Mouse (Mus musculus) hindbrain, embryonic 14.5 days (tissue): ENCODE results near the gene Apoa2. TPM values are rescaled to one million over a fixed set of nuclear protein-coding genes. Genes with fewer than 3 reads are reported as not detected.
A peak's percentile ranks its signal among the peaks of the same experiment; 100 is the strongest.

Experiments used
- ATAC-seq: fragments of 200-750 bp; cut with Nextera tagmentation; 2 replicates; pipeline ENCODE4 v1.8.0; 2017; ENCODE audit warnings: moderate number of reproducible peaks, mild to moderate bottlenecking, moderate TSS enrichment, moderate library complexity; ENCODE audit not compliant: low FRiP score
- DNase-seq: peaks from one replicate; pipeline ENCODE4 v3.0.0-alpha.2; 2015; ENCODE audit warnings: low spot score
- H3K27ac ChIP-seq: fragments of 300-500 bp; sonication (generic); 2 replicates; pipeline ENCODE4 v1.5.1; 2014; ENCODE audit warnings: mild to moderate bottlenecking, moderate library complexity
- H3K27me3 ChIP-seq: fragments of 300-500 bp; sonication (generic); 2 replicates; pipeline ENCODE4 v1.6.1; 2014; ENCODE audit warnings: mild to moderate bottlenecking, low read length, mixed read lengths; ENCODE audit not compliant: control insufficient read depth, insufficient read depth
- H3K36me3 ChIP-seq: fragments of 300-500 bp; sonication (generic); replicated peaks from 2 replicates; pipeline ENCODE4 v1.6.1; 2014; ENCODE audit not compliant: control insufficient read depth, insufficient read depth
- H3K4me1 ChIP-seq: fragments of 300-500 bp; sonication (generic); replicated peaks from 2 replicates; pipeline ENCODE4 v1.6.1; 2014; ENCODE audit warnings: antibody characterized with exemption, low read length, mixed read lengths; ENCODE audit not compliant: control insufficient read depth, insufficient read depth
- H3K4me2 ChIP-seq: fragments of 300-500 bp; sonication (generic); replicated peaks from 2 replicates; pipeline ENCODE4 v1.6.1; 2014; ENCODE audit warnings: mild to moderate bottlenecking, moderate library complexity
- H3K4me3 ChIP-seq: fragments of 300-500 bp; sonication (generic); replicated peaks from 2 replicates; pipeline ENCODE4 v1.5.1; 2014; ENCODE audit warnings: mild to moderate bottlenecking, low read length
- H3K9ac ChIP-seq: fragments of 300-500 bp; sonication (generic); 2 replicates; pipeline ENCODE4 v1.6.1; 2014
- H3K9me3 ChIP-seq: fragments of 300-500 bp; sonication (generic); 2 replicates; pipeline ENCODE4 v1.6.1; 2016; ENCODE audit warnings: low read length; ENCODE audit not compliant: control insufficient read depth
- WGBS: fragments of 180-500 bp; shearing (Covaris S2); extraction: QIAGEN DNeasy Blood & Tissue Kit; methylation state at CpG from one replicate; pipeline ENCODE4 v1.1.7; 2014; 5-methylcytosine and 5-hydroxymethylcytosine counted together
- polyA plus RNA-seq: library from polyadenylated mRNA; unstranded; fragments of >200 nt; fragmentation: Nextera tagmentation; extraction: Ambion mirVana; gene quantifications from 2 replicates; pipeline ENCODE4 v1.2.1, GENCODE M21; 2014

Apoa2 gene
- polyA plus RNA-seq, 1 experiment from 2014 or later, result 7.0 TPM

GRCm38 (mm10) chr1:171263666-171264461 lies 39.0 kb downstream of the Apoa2 start:
- Histone ChIP-seq H3K27me3 (no peaks in the 10 kb centered on the region), H3K9me3 (no peaks in the 10 kb centered on the region), H3K27ac (peak overlapping the region; percentile 62), H3K4me3 (no peak overlapping the region), H3K4me1 (peaks cover 6% of the 10 kb centered on the region), H3K4me2 (peak overlapping the region; percentile 56), H3K9ac (no peak overlapping the region), H3K36me3 (no peaks in the 10 kb centered on the region)
- ATAC-seq (no peak), DNase-seq (no peak)
- 80% methylated on average over 3 of the region's 3 CpGs for WGBS

GRCm38 (mm10) chr1:171265971-171266744 lies 41.3 kb downstream of the Apoa2 start:
- no peak for ATAC-seq
- Histone ChIP-seq H3K4me3 (no peak overlapping the region), H3K9ac (no peak overlapping the region), H3K4me2 (no peak overlapping the region), H3K27me3 (no peaks in the 10 kb centered on the region), H3K9me3 (no peaks in the 10 kb centered on the region), H3K4me1 (peaks cover 17% of the 10 kb centered on the region), H3K36me3 (no peaks in the 10 kb centered on the region), H3K27ac (no peak overlapping the region)
- WGBS, result 79% methylated on average over 4 of the region's 4 CpGs
- DNase-seq, result no peak

GRCm38 (mm10) chr1:171268341-171268740 lies 43.5 kb downstream of the Apoa2 start:
- H3K4me1 ChIP-seq, result peaks cover 19% of the 10 kb centered on the region
- H3K36me3 ChIP-seq, result peaks cover 17% of the 10 kb centered on the region
- no peaks in the 10 kb centered on the region for H3K9me3 ChIP-seq
- DNase-seq (no peak), ATAC-seq (no peak)
- H3K4me2 ChIP-seq, result no peak overlapping the region
- H3K4me3 ChIP-seq, result no peak overlapping the region
- 56% methylated on average over 1 of the region's 1 CpGs for WGBS
- no peak overlapping the region for H3K27ac ChIP-seq
- H3K27me3 ChIP-seq, result no peaks in the 10 kb centered on the region
- H3K9ac ChIP-seq, result no peak overlapping the region

- DNase-seq, result peak; percentile 92
- H3K9ac ChIP-seq, result peak within 1 kb of the TSS; percentile 82
- H3K27me3 ChIP-seq, result no peaks in the 10 kb centered on the region
- H3K27ac ChIP-seq, result peak within 1 kb of the TSS; percentile 55
- peaks cover 34% of the 10 kb centered on the region for H3K36me3 ChIP-seq
- H3K4me3 ChIP-seq, result peak within 1 kb of the TSS; percentile 74
- ATAC-seq, result peak; percentile 95
- peak within 1 kb of the TSS; percentile 81 for H3K4me2 ChIP-seq
- 4% methylated on average over 35 of the region's 36 CpGs for WGBS
- H3K4me1 ChIP-seq, result peaks cover 19% of the 10 kb centered on the region
- no peaks in the 10 kb centered on the region for H3K9me3 ChIP-seq
These were observed 45.2 kb downstream of the Apoa2 start, which contains the start of gene B4galt3 for GRCm38 (mm10) chr1:171269848-171270572. B4galt3 (plus strand) TSS chr1:171270328.

- Histone ChIP-seq H3K27ac (no peak overlapping the region), H3K4me3 (peak overlapping the region; percentile 74), H3K27me3 (no peaks in the 10 kb centered on the region), H3K36me3 (peaks cover 39% of the 10 kb centered on the region), H3K9ac (peak overlapping the region; percentile 82), H3K4me1 (peaks cover 19% of the 10 kb centered on the region), H3K9me3 (no peaks in the 10 kb centered on the region), H3K4me2 (peak overlapping the region; percentile 81)
- DNase-seq (no peak), ATAC-seq (peak; percentile 69)
- under 1% methylated on average over 19 of the region's 19 CpGs for WGBS
These were observed 45.7 kb downstream of the Apoa2 start for GRCm38 (mm10) chr1:171270573-171270900.

- whole genome bisulfite sequencing, result 57% methylated on average over 9 of the region's 9 CpGs
- H3K4me2 ChIP-seq, result peak overlapping the region; percentile 81
- peaks cover 46% of the 10 kb centered on the region for H3K36me3 ChIP-seq
- peaks cover 19% of the 10 kb centered on the region for H3K4me1 ChIP-seq
- DNase-seq (no peak), ATAC-seq (no peak)
- peak overlapping the region; percentile 74 for H3K4me3 ChIP-seq
- H3K27ac ChIP-seq, result no peak overlapping the region
- H3K9ac ChIP-seq, result peak overlapping the region; percentile 82
- H3K27me3 ChIP-seq, result no peaks in the 10 kb centered on the region
- H3K9me3 ChIP-seq, result no peaks in the 10 kb centered on the region
These were observed 46.3 kb downstream of the Apoa2 start for GRCm38 (mm10) chr1:171271196-171271595.

- H3K4me3 ChIP-seq, result peak overlapping the region; percentile 74; the same call in 1 of the 2 replicates
- H3K4me2 ChIP-seq, result peak overlapping the region; percentile 81
- peaks cover 50% of the 10 kb centered on the region for H3K36me3 ChIP-seq
- H3K9ac ChIP-seq, result peak overlapping the region; percentile 34; the same call in 1 of the 2 replicates
- H3K27ac ChIP-seq, result no peak overlapping the region
- no peaks in the 10 kb centered on the region for H3K9me3 ChIP-seq
- 71% methylated on average over 10 of the region's 10 CpGs for WGBS
- DNase-seq (no peak), ATAC-seq (no peak)
- peaks cover 19% of the 10 kb centered on the region for H3K4me1 ChIP-seq
- H3K27me3 ChIP-seq, result no peaks in the 10 kb centered on the region
These were observed 46.8 kb downstream of the Apoa2 start for GRCm38 (mm10) chr1:171271622-171272021.

GRCm38 (mm10) chr1:171272086-171272485 lies 47.2 kb downstream of the Apoa2 start:
- ATAC-seq (no peak), DNase-seq (no peak)
- peaks cover 55% of the 10 kb centered on the region for H3K36me3 ChIP-seq
- H3K27ac ChIP-seq, result no peak overlapping the region
- H3K4me2 ChIP-seq, result 0 out of 2 replicates have a peak overlapping the region, but pooled peaks have one; percentile 81
- 94% methylated on average over 3 of the region's 3 CpGs for WGBS
- H3K4me1 ChIP-seq, result peaks cover 19% of the 10 kb centered on the region
- no peaks in the 10 kb centered on the region for H3K9me3 ChIP-seq
- H3K9ac ChIP-seq, result 0 out of 2 replicates have a peak overlapping the region, but pooled peaks have one; percentile 34
- no peak overlapping the region for H3K4me3 ChIP-seq
- no peaks in the 10 kb centered on the region for H3K27me3 ChIP-seq

- H3K27ac ChIP-seq, result no peak overlapping the region
- H3K4me2 ChIP-seq, result no peak overlapping the region
- H3K4me3 ChIP-seq, result no peak overlapping the region
- ATAC-seq (no peak), DNase-seq (no peak)
- H3K36me3 ChIP-seq, result peaks cover 66% of the 10 kb centered on the region
- H3K4me1 ChIP-seq, result peaks cover 19% of the 10 kb centered on the region
- H3K9ac ChIP-seq, result no peak overlapping the region
- H3K9me3 ChIP-seq, result no peaks in the 10 kb centered on the region
- no peaks in the 10 kb centered on the region for H3K27me3 ChIP-seq
- WGBS, result 93% methylated on average over 12 of the region's 12 CpGs
These were observed 49.3 kb downstream of the Apoa2 start for GRCm38 (mm10) chr1:171274171-171274570.
